Mouse (Mus musculus): ENCODE results near the gene Trpm8. TPM values are rescaled to one million over a fixed set of nuclear protein-coding genes. Genes with fewer than 3 reads are reported as not detected.

The Trpm8 gene
- polyA plus RNA-seq, 1 experiment: not detected

GRCm38 (mm10) chr1:88288056-88288788 is 10.8 kb downstream of the Trpm8 start:
- peak overlapping the region; percentile 72 for H3K27ac ChIP-seq (ENCODE audit: insufficient read depth, low read depth, low read length)

GRCm38 (mm10) chr1:88288789-88289127 is 11.3 kb downstream of the Trpm8 start:
- H3K27ac ChIP-seq (ENCODE audit: insufficient read depth, low read depth, low read length): peak overlapping the region; percentile 72; the same call in 1 of the 2 replicates
- H3K4me3 ChIP-seq (ENCODE audit: low read depth, low read length): no peak overlapping the region
- no peaks in the 10 kb centered on the region for H3K27me3 ChIP-seq (ENCODE audit: control insufficient read depth, insufficient read depth, low read length)
- no peak for TF ChIP-seq CTCF (IDR thresholded peaks at IDR 0.05; ENCODE audit: extremely low read depth, insufficient read length, insufficient replicate concordance, low read depth, low read length)
- TF ChIP-seq POLR2A (IDR thresholded peaks at IDR 0.05; ENCODE audit: low read depth, low read length): no peak
- 75% methylated on average over 3 of the region's 3 CpGs for WGBS
- no peaks in the 10 kb centered on the region for H3K36me3 ChIP-seq (ENCODE audit: control insufficient read depth, insufficient read depth, low read length)
- H3K4me1 ChIP-seq (ENCODE audit: control insufficient read depth, insufficient read depth, insufficient read length, low read length): peaks cover 30% of the 10 kb centered on the region

More at GRCm38 (mm10) chr1:88288056-88288788, 10.8 kb downstream of the Trpm8 start:
- peaks cover 31% of the 10 kb centered on the region for H3K4me1 ChIP-seq (ENCODE audit: control insufficient read depth, insufficient read depth, insufficient read length, low read length)
- H3K36me3 ChIP-seq (ENCODE audit: control insufficient read depth, insufficient read depth, low read length): no peaks in the 10 kb centered on the region
- no peaks in the 10 kb centered on the region for H3K27me3 ChIP-seq (ENCODE audit: control insufficient read depth, insufficient read depth, low read length)
- WGBS: 17% methylated on average over 3 of the region's 3 CpGs
- TF ChIP-seq CTCF (IDR thresholded peaks at IDR 0.05; ENCODE audit: extremely low read depth, insufficient read length, insufficient replicate concordance, low read depth, low read length): no peak
- TF ChIP-seq POLR2A (IDR thresholded peaks at IDR 0.05; ENCODE audit: low read depth, low read length): no peak
- H3K4me3 ChIP-seq (ENCODE audit: low read depth, low read length): no peak overlapping the region

- 49% methylated on average over 2 of the region's 2 CpGs for WGBS
- H3K4me3 ChIP-seq (ENCODE audit: low read depth, low read length): no peak overlapping the region
- no peak overlapping the region for H3K27ac ChIP-seq (ENCODE audit: insufficient read depth, low read depth, low read length)
- H3K27me3 ChIP-seq (ENCODE audit: control insufficient read depth, insufficient read depth, low read length): no peaks in the 10 kb centered on the region
- H3K4me1 ChIP-seq (ENCODE audit: control insufficient read depth, insufficient read depth, insufficient read length, low read length): peaks cover 27% of the 10 kb centered on the region
- H3K36me3 ChIP-seq (ENCODE audit: control insufficient read depth, insufficient read depth, low read length): no peaks in the 10 kb centered on the region
- TF ChIP-seq POLR2A (IDR thresholded peaks at IDR 0.05; ENCODE audit: low read depth, low read length) (no peak), CTCF (IDR thresholded peaks at IDR 0.05; ENCODE audit: extremely low read depth, insufficient read length, insufficient replicate concordance, low read depth, low read length) (no peak)
Measured at GRCm38 (mm10) chr1:88289152-88289551, 11.7 kb downstream of the Trpm8 start.

- WGBS: 35% methylated on average over 4 of the region's 4 CpGs
- no peak for TF ChIP-seq CTCF (IDR thresholded peaks at IDR 0.05; ENCODE audit: extremely low read depth, insufficient read length, insufficient replicate concordance, low read depth, low read length)
- H3K27me3 ChIP-seq (ENCODE audit: control insufficient read depth, insufficient read depth, low read length): no peaks in the 10 kb centered on the region
- H3K27ac ChIP-seq (ENCODE audit: insufficient read depth, low read depth, low read length): no peak overlapping the region
- no peaks in the 10 kb centered on the region for H3K36me3 ChIP-seq (ENCODE audit: control insufficient read depth, insufficient read depth, low read length)
- peaks cover 20% of the 10 kb centered on the region for H3K4me1 ChIP-seq (ENCODE audit: control insufficient read depth, insufficient read depth, insufficient read length, low read length)
- no peak overlapping the region for H3K4me3 ChIP-seq (ENCODE audit: low read depth, low read length)
Measured at GRCm38 (mm10) chr1:88289917-88290316, 12.5 kb downstream of the Trpm8 start.

GRCm38 (mm10) chr1:88290511-88290910 is 13.1 kb downstream of the Trpm8 start:
- Histone ChIP-seq H3K36me3 (ENCODE audit: control insufficient read depth, insufficient read depth, low read length) (no peaks in the 10 kb centered on the region), H3K27ac (ENCODE audit: insufficient read depth, low read depth, low read length) (no peak overlapping the region), H3K27me3 (ENCODE audit: control insufficient read depth, insufficient read depth, low read length) (no peaks in the 10 kb centered on the region), H3K4me1 (ENCODE audit: control insufficient read depth, insufficient read depth, insufficient read length, low read length) (peaks cover 16% of the 10 kb centered on the region; the same call in 1 of the 2 replicates), H3K4me3 (ENCODE audit: low read depth, low read length) (no peak overlapping the region)
- TF ChIP-seq POLR2A (IDR thresholded peaks at IDR 0.05; ENCODE audit: low read depth, low read length) (no peak), CTCF (IDR thresholded peaks at IDR 0.05; ENCODE audit: extremely low read depth, insufficient read length, insufficient replicate concordance, low read depth, low read length) (no peak)
- WGBS: 61% methylated on average over 1 of the region's 1 CpGs

- Histone ChIP-seq H3K36me3 (ENCODE audit: control insufficient read depth, insufficient read depth, low read length) (no peaks in the 10 kb centered on the region), H3K27ac (ENCODE audit: insufficient read depth, low read depth, low read length) (no peak overlapping the region), H3K4me1 (ENCODE audit: control insufficient read depth, insufficient read depth, insufficient read length, low read length) (peaks cover 14% of the 10 kb centered on the region; the same call in 1 of the 2 replicates), H3K27me3 (ENCODE audit: control insufficient read depth, insufficient read depth, low read length) (no peaks in the 10 kb centered on the region), H3K4me3 (ENCODE audit: low read depth, low read length) (no peak overlapping the region)
- TF ChIP-seq POLR2A (IDR thresholded peaks at IDR 0.05; ENCODE audit: low read depth, low read length): no peak
- TF ChIP-seq CTCF (IDR thresholded peaks at IDR 0.05; ENCODE audit: extremely low read depth, insufficient read length, insufficient replicate concordance, low read depth, low read length): no peak
- 59% methylated on average over 3 of the region's 3 CpGs for WGBS
Measured at GRCm38 (mm10) chr1:88291409-88292005, 14.0 kb downstream of the Trpm8 start.

- Histone ChIP-seq H3K27ac (ENCODE audit: insufficient read depth, low read depth, low read length) (no peak overlapping the region), H3K36me3 (ENCODE audit: control insufficient read depth, insufficient read depth, low read length) (no peaks in the 10 kb centered on the region), H3K4me3 (ENCODE audit: low read depth, low read length) (no peak overlapping the region), H3K27me3 (ENCODE audit: control insufficient read depth, insufficient read depth, low read length) (no peaks in the 10 kb centered on the region), H3K4me1 (ENCODE audit: control insufficient read depth, insufficient read depth, insufficient read length, low read length) (peaks cover 11% of the 10 kb centered on the region; the same call in 1 of the 2 replicates)
- 55% methylated on average over 2 of the region's 2 CpGs for WGBS
- TF ChIP-seq POLR2A (IDR thresholded peaks at IDR 0.05; ENCODE audit: low read depth, low read length): no peak
- no peak for TF ChIP-seq CTCF (IDR thresholded peaks at IDR 0.05; ENCODE audit: extremely low read depth, insufficient read length, insufficient replicate concordance, low read depth, low read length)
Measured at GRCm38 (mm10) chr1:88292057-88292456, 14.6 kb downstream of the Trpm8 start.
